ENCODE assay signal across 11 mouse cellular contexts in genomic region chr6:140519019-140519418, GRCm38 (mm10).
A peak's percentile ranks its signal among the peaks of the same experiment; 100 is the strongest.
DNase-seq lines count a peak whose midpoint lies in the region; ATAC-seq and TF ChIP-seq lines count a peak whose summit lies in the region.
"Had no signal": no experiment of that assay in that cellular context is flagged by ENCODE, and none has a peak within 500 bp of the region (broad histone marks: within the 10 kb centered on the region; RNA-seq: fewer than 3 reads in every experiment).

No protein-coding gene starts in this region.

- peak overlapping the region; percentile 33 for H3K4me3 ChIP-seq in cerebellum, adult 2 months (replicated peaks; ENCODE audit: insufficient read depth, low read depth, low read length)
- no peak overlapping the region for H3K4me3 ChIP-seq in lung, embryonic 16.5 days (ENCODE audit: low read length)
- no peak overlapping the region for H3K4me3 ChIP-seq in hindbrain, embryonic 14.5 days (replicated peaks; ENCODE audit: low read length)
- no peak overlapping the region for H3K4me3 ChIP-seq in olfactory bulb, adult 2 months (ENCODE audit: insufficient read depth, low read depth, low read length)
- H3K4me3 ChIP-seq: myocyte had no signal

- H3K4me1 ChIP-seq in cerebellum, adult 2 months (ENCODE audit: control insufficient read depth, insufficient read depth, low read length): peaks cover 35% of the 10 kb centered on the region
- H3K4me1 ChIP-seq in lung, embryonic 16.5 days (replicated peaks; ENCODE audit: control insufficient read depth, insufficient read depth, low read length): peaks cover 22% of the 10 kb centered on the region
- H3K4me1 ChIP-seq in hindbrain, embryonic 14.5 days (replicated peaks; ENCODE audit: control insufficient read depth, insufficient read depth, low read length): peaks cover 22% of the 10 kb centered on the region
- peaks cover 36% of the 10 kb centered on the region for H3K4me1 ChIP-seq in olfactory bulb, adult 2 months (ENCODE audit: control insufficient read depth, insufficient read depth, low read length)

- no peak overlapping the region for H3K4me2 ChIP-seq in lung, embryonic 16.5 days (ENCODE audit: low read depth, low read length)
- no peak overlapping the region for H3K4me2 ChIP-seq in hindbrain, embryonic 14.5 days (replicated peaks)

- H3K27me3 ChIP-seq in cerebellum, adult 2 months (ENCODE audit: control insufficient read depth, insufficient read depth, low read length): no peaks in the 10 kb centered on the region
- H3K27me3 ChIP-seq in lung, embryonic 16.5 days (ENCODE audit: control insufficient read depth, insufficient read depth, low read depth, low read length): no peaks in the 10 kb centered on the region
- no peaks in the 10 kb centered on the region for H3K27me3 ChIP-seq in hindbrain, embryonic 14.5 days (ENCODE audit: control insufficient read depth, insufficient read depth, low read length)

- no peak for ATAC-seq in lung, embryonic 16.5 days (ENCODE audit: low read depth)
- ATAC-seq in hindbrain, embryonic 14.5 days (ENCODE audit: low FRiP score): no peak

- no peaks in the 10 kb centered on the region for H3K9me3 ChIP-seq in lung, embryonic 16.5 days (ENCODE audit: control insufficient read depth, low read length)
- H3K9me3 ChIP-seq in hindbrain, embryonic 14.5 days (ENCODE audit: control insufficient read depth, low read length): no peaks in the 10 kb centered on the region

- no peak for DNase-seq in cerebellum, adult 2 months
- DNase-seq in cerebellum, adult 9-11 months: no peak
- no peak for DNase-seq in lung, postnatal 10 days
- DNase-seq in hindbrain, embryonic 14.5 days (ENCODE audit: low spot score): no peak
- no peak for DNase-seq in layer of hippocampus, postnatal 10 days (ENCODE audit: low spot score in 2 of 2)
- no peak for DNase-seq in kidney, adult 18-20 months
- DNase-seq: kidney, postnatal 36 days; lung, adult 18-20 months had no signal

- 11% methylated on average over 13 of the region's 13 CpGs for WGBS in cerebellum, adult 2 months
- WGBS in lung, embryonic 16.5 days: 50% methylated on average over 13 of the region's 13 CpGs
- 57% methylated on average over 13 of the region's 13 CpGs for WGBS in hindbrain, embryonic 14.5 days
- WGBS in olfactory bulb, adult 2 months: 29% methylated on average over 13 of the region's 13 CpGs

- H3K27ac ChIP-seq in cerebellum, adult 2 months (ENCODE audit: insufficient read depth, low read length): peak overlapping the region; percentile 99
- peak overlapping the region; percentile 52; the same call in 1 of the 2 replicates for H3K27ac ChIP-seq in lung, embryonic 16.5 days (ENCODE audit: low read length)
- peak overlapping the region; percentile 59 for H3K27ac ChIP-seq in hindbrain, embryonic 14.5 days
- peak overlapping the region; percentile 82 for H3K27ac ChIP-seq in olfactory bulb, adult 2 months (ENCODE audit: insufficient read depth, low read depth, low read length)

- no peaks in the 10 kb centered on the region for H3K36me3 ChIP-seq in lung, embryonic 16.5 days (ENCODE audit: control insufficient read depth, insufficient read depth, low read length)
- no peaks in the 10 kb centered on the region for H3K36me3 ChIP-seq in hindbrain, embryonic 14.5 days (replicated peaks; ENCODE audit: control insufficient read depth, insufficient read depth)

- H3K9ac ChIP-seq in lung, embryonic 16.5 days (ENCODE audit: low read length): no peak overlapping the region
- H3K9ac ChIP-seq in hindbrain, embryonic 14.5 days: no peak overlapping the region

- no peak for TF ChIP-seq CTCF in cerebellum, adult 2 months (IDR thresholded peaks at IDR 0.05; ENCODE audit: borderline replicate concordance, insufficient read depth, low read depth, low read length)
- no peak for TF ChIP-seq CTCF in olfactory bulb, adult 2 months (IDR thresholded peaks at IDR 0.05; ENCODE audit: insufficient read depth, low read depth, low read length)

- 0 out of 2 replicates have a peak, but pooled peaks have one; percentile 14 for TF ChIP-seq POLR2A in cerebellum, adult 2 months (IDR thresholded peaks at IDR 0.05; ENCODE audit: borderline replicate concordance, insufficient read depth, low read length)
- TF ChIP-seq POLR2A in olfactory bulb, adult 2 months (IDR thresholded peaks at IDR 0.05; ENCODE audit: insufficient read depth, low read depth, low read length): no peak
